Mouse (Mus musculus) CH12.LX (cell line): ENCODE measurements at regions not wholly inside any gene's neighbourhood (a gene's known extent, or its start where the extent isn't known, plus 50 kb on each side); places are given as distances from the start of the nearest gene placed in this dataset.

Experiments used
- DNase-seq: peaks from one replicate; pipeline ENCODE4 v3.0.0-alpha.2; 2013; ENCODE audit errors: extremely low read depth
- H3K27ac ChIP-seq: 2 replicates; pipeline ENCODE4 v1.5.1; 2012; ENCODE audit warnings: low read depth, mild to moderate bottlenecking, control low read depth, moderate library complexity; ENCODE audit not compliant: insufficient read depth
- H3K27me3 ChIP-seq: replicated peaks from 2 replicates; pipeline ENCODE3; 2012; ENCODE audit warnings: inconsistent platforms
- H3K36me3 ChIP-seq, 2 experiments: replicated peaks in 1 of 2; 2 replicates each; pipeline versions ENCODE3 to v1.6.1; 2012; ENCODE audit warnings: inconsistent platforms in 1 of 2, low read length in 1 of 2, mild to moderate bottlenecking in 1 of 2, mixed read lengths in 1 of 2, moderate library complexity in 1 of 2; ENCODE audit not compliant: control insufficient read depth in 1 of 2, insufficient read depth in 1 of 2
- H3K4me1 ChIP-seq, 2 experiments: 2 replicates each; pipeline ENCODE4 v1.6.1; 2012; ENCODE audit warnings: inconsistent platforms in 1 of 2, moderate library complexity in 1 of 2; ENCODE audit not compliant: insufficient read depth in 2 of 2, control insufficient read depth in 1 of 2
- H3K4me2 ChIP-seq: 2 replicates; pipeline ENCODE4 v1.6.1; 2012; ENCODE audit warnings: low read depth, mild to moderate bottlenecking, control low read depth; ENCODE audit not compliant: poor library complexity, insufficient read depth, severe bottlenecking
- H3K4me3 ChIP-seq, 3 experiments: fragments of 150-350 bp in 1 of 3; sonication (generic) in 1 of 3; replicated peaks in 1 of 3; 2 replicates each; pipeline versions ENCODE3 to v1.5.1; 2011 to 2012; ENCODE audit warnings: low read depth in 2 of 3, low read length in 2 of 3, mild to moderate bottlenecking in 2 of 3, moderate library complexity in 2 of 3, control low read depth in 1 of 3, improper control_type of control experiment in 1 of 3, inconsistent platforms in 1 of 3, mixed read lengths in 1 of 3; ENCODE audit not compliant: poor library complexity in 1 of 3
- H3K79me2 ChIP-seq: replicated peaks from 2 replicates; pipeline ENCODE4 v1.6.1; 2012; ENCODE audit warnings: mild to moderate bottlenecking, moderate library complexity; ENCODE audit not compliant: control insufficient read depth, poor library complexity, insufficient read depth, severe bottlenecking; ENCODE audit errors: extremely low read depth
- H3K9ac ChIP-seq: 2 replicates; pipeline ENCODE4 v1.6.1; 2012; ENCODE audit warnings: low read depth, mild to moderate bottlenecking, control low read depth, moderate library complexity; ENCODE audit not compliant: insufficient read depth
- H3K9me3 ChIP-seq: replicated peaks from 2 replicates; pipeline ENCODE3; 2012; ENCODE audit warnings: low read length, inconsistent platforms, mixed read lengths
- BHLHE40 ChIP-seq: IDR thresholded peaks from 2 replicates; pipeline ENCODE4 v1.6.1; 2011; ENCODE audit warnings: mild to moderate bottlenecking, low read depth, low read length, improper control_type of control experiment
- CHD1 ChIP-seq: IDR thresholded peaks from 2 replicates; pipeline ENCODE4 v1.6.1; 2012; ENCODE audit warnings: low read depth, low read length, improper control_type of control experiment, inconsistent platforms
- CHD2 ChIP-seq: IDR thresholded peaks from 2 replicates; pipeline ENCODE4 v1.6.1; 2011; ENCODE audit warnings: low read length, improper control_type of control experiment
- CTCF ChIP-seq, 2 experiments: IDR thresholded peaks in 1 of 2; conservative IDR thresholded peaks in 1 of 2; 2 replicates each; pipeline ENCODE4 v1.5.1; 2011 to 2012; ENCODE audit warnings: low read depth in 2 of 2, low read length in 2 of 2, improper control_type of control experiment in 1 of 2, inconsistent platforms in 1 of 2, mild to moderate bottlenecking in 1 of 2, moderate library complexity in 1 of 2
- E2F4 ChIP-seq: IDR thresholded peaks from 2 replicates; pipeline ENCODE4 v1.6.1; 2011; ENCODE audit warnings: low read depth, low read length, improper control_type of control experiment; ENCODE audit not compliant: insufficient replicate concordance
- EP300 ChIP-seq: IDR thresholded peaks from 2 replicates; pipeline ENCODE4 v1.6.1; 2011; ENCODE audit warnings: low read length, improper control_type of control experiment
- ETS1 ChIP-seq: conservative IDR thresholded peaks from 2 replicates; pipeline ENCODE4 v1.6.1; 2012; ENCODE audit warnings: low read depth, mild to moderate bottlenecking, inconsistent platforms, low read length, improper control_type of control experiment, moderate library complexity
- GABPA ChIP-seq: IDR thresholded peaks from 2 replicates; pipeline ENCODE4 v1.6.1; 2012; ENCODE audit warnings: low read depth, low read length, improper control_type of control experiment, inconsistent platforms; ENCODE audit not compliant: insufficient replicate concordance
- IRF4 ChIP-seq: IDR thresholded peaks from 2 replicates; pipeline ENCODE4 v1.6.1; 2014; ENCODE audit warnings: low read depth, mild to moderate bottlenecking, inconsistent platforms, low read length, improper control_type of control experiment
- JUND ChIP-seq: conservative IDR thresholded peaks from 2 replicates; pipeline ENCODE4 v1.6.1; 2011; ENCODE audit warnings: low read depth, low read length, improper control_type of control experiment
- MAFK ChIP-seq: IDR thresholded peaks from 2 replicates; pipeline ENCODE4 v1.6.1; 2011; ENCODE audit warnings: low read length, improper control_type of control experiment; ENCODE audit not compliant: insufficient replicate concordance
- MEF2A ChIP-seq: IDR thresholded peaks from 2 replicates; pipeline ENCODE4 v1.6.1; 2014; ENCODE audit warnings: low read depth, mild to moderate bottlenecking, inconsistent platforms, low read length, improper control_type of control experiment, borderline replicate concordance
- NELFE ChIP-seq: IDR thresholded peaks from 2 replicates; pipeline ENCODE4 v1.6.1; 2011; ENCODE audit warnings: low read depth, low read length, improper control_type of control experiment
- PAX5 ChIP-seq: IDR thresholded peaks from 2 replicates; pipeline ENCODE4 v1.6.1; 2012; ENCODE audit warnings: low read length, inconsistent platforms, mixed read lengths
- POLR2A ChIP-seq: IDR thresholded peaks from 2 replicates; pipeline ENCODE4 v1.6.1; 2011; ENCODE audit warnings: low read depth, mild to moderate bottlenecking, improper control_type of control experiment, low read length
- RAD21 ChIP-seq: IDR thresholded peaks from 2 replicates; pipeline ENCODE4 v1.6.1; 2011; ENCODE audit warnings: low read depth, mild to moderate bottlenecking, low read length, improper control_type of control experiment, moderate library complexity
- RCOR1 ChIP-seq: conservative IDR thresholded peaks from 2 replicates; pipeline ENCODE4 v1.6.1; 2012; ENCODE audit warnings: low read depth, mild to moderate bottlenecking, inconsistent platforms, low read length, improper control_type of control experiment
- SMC3 ChIP-seq: IDR thresholded peaks from 2 replicates; pipeline ENCODE4 v1.6.1; 2011; ENCODE audit warnings: low read depth, low read length, improper control_type of control experiment
- TBP ChIP-seq: conservative IDR thresholded peaks from 2 replicates; pipeline ENCODE4 v1.6.1; 2011; ENCODE audit warnings: low read depth, low read length, improper control_type of control experiment
- UBTF ChIP-seq: IDR thresholded peaks from 2 replicates; pipeline ENCODE4 v1.6.1; 2012; ENCODE audit warnings: low read depth, mild to moderate bottlenecking, inconsistent platforms, low read length, improper control_type of control experiment, moderate library complexity
- USF1 ChIP-seq: IDR thresholded peaks from 2 replicates; pipeline ENCODE4 v1.6.1; 2014; ENCODE audit warnings: low read depth, mild to moderate bottlenecking, inconsistent platforms, low read length, improper control_type of control experiment
- ZC3H11A ChIP-seq: IDR thresholded peaks from 2 replicates; pipeline ENCODE4 v1.6.1; 2012; ENCODE audit warnings: low read depth, mild to moderate bottlenecking, inconsistent platforms, low read length, improper control_type of control experiment
- ZNF384 ChIP-seq: IDR thresholded peaks from 2 replicates; pipeline ENCODE4 v1.6.1; 2012; ENCODE audit warnings: low read depth, low read length, improper control_type of control experiment, inconsistent platforms
- dilution Hi-C: fragments of 300-500 bp; cut with MboI; formaldehyde crosslinking; loops from 2 replicates; pipeline ENCODE4 v1.14.3; 2020; ENCODE audit warnings: low sequenced_read_pairs; ENCODE audit not compliant: extremely low pct_unique_long_range_greater_than_20kb, extremely low pct_ligation_motif_present
- in situ Hi-C: fragments of 300-500 bp; cut with MboI; formaldehyde crosslinking; loops from 3 replicates; pipeline ENCODE4 v1.14.3; 2019; ENCODE audit warnings: low sequenced_read_pairs, low pct_ligation_motif_present, low pct_unique_long_range_greater_than_20kb, mixed read lengths

GRCm38 (mm10) chr3:150427965-150428364, 1009.7 kb upstream of the Adgrl4 start (continued):
- no peak for TF ChIP-seq CHD1
- TF ChIP-seq IRF4, result peak; percentile 52
- no peak for TF ChIP-seq ZC3H11A
- TF ChIP-seq GABPA, result no peak
- TF ChIP-seq CHD2, result no peak
- TF ChIP-seq EP300, result peak; percentile 40; the same call in 1 of the 2 replicates
- TF ChIP-seq ZNF384, result no peak
- no peak for TF ChIP-seq RCOR1
- no peak for TF ChIP-seq UBTF
- no peak for TF ChIP-seq USF1

GRCm38 (mm10) chr3:150431291-150431690, 1006.4 kb upstream of the Adgrl4 start:
- TF ChIP-seq BHLHE40 (0 out of 2 replicates have a peak, but pooled peaks have one; percentile 11), USF1 (no peak), ETS1 (no peak), MEF2A (peak; percentile 51; the same call in 1 of the 2 replicates)
- in situ Hi-C loops, result no loop called here
- H3K27me3 ChIP-seq, result no peaks in the 10 kb centered on the region

GRCm38 (mm10) chr3:150435199-150435598, 1002.5 kb upstream of the Adgrl4 start:
- Histone ChIP-seq H3K9ac (no peak overlapping the region), H3K79me2 (no peaks in the 10 kb centered on the region), H3K4me2 (no peak overlapping the region), H3K36me3 (no peaks in the 10 kb centered on the region), H3K4me1 (peaks cover 0 to 17% of the 10 kb centered on the region in 2 experiments; a peak in 2 of 4 replicates), H3K27me3 (no peaks in the 10 kb centered on the region), H3K9me3 (peaks cover 20% of the 10 kb centered on the region), H3K4me3 (no peak overlapping the region), H3K27ac (no peak overlapping the region)
- no peak for DNase-seq
- TF ChIP-seq RAD21, result peak; percentile 32
- TF ChIP-seq ETS1, result no peak
- TF ChIP-seq CTCF (conservative IDR thresholded peaks at IDR 0.05 in 1 of 2, IDR thresholded peaks at IDR 0.05 in 1 of 2; ENCODE audit: low read depth in 2 of 2, low read length in 2 of 2), result peak in 1 of 2 experiments; percentile 35; a peak in 2 of 4 replicates
- TF ChIP-seq TBP, result no peak
- TF ChIP-seq POLR2A, result no peak
- no peak for TF ChIP-seq E2F4
- no peak for TF ChIP-seq MAFK
- TF ChIP-seq PAX5, result no peak
- no peak for TF ChIP-seq IRF4
- no peak for TF ChIP-seq JUND
- no peak for TF ChIP-seq NELFE
- TF ChIP-seq MEF2A, result no peak
- TF ChIP-seq BHLHE40, result no peak
- TF ChIP-seq SMC3, result peak; percentile 12; the same call in 1 of the 2 replicates
- dilution Hi-C loops (no loop called here), in situ Hi-C loops (no loop called here)

More at GRCm38 (mm10) chr3:150431291-150431690, 1006.4 kb upstream of the Adgrl4 start:
- Histone ChIP-seq H3K4me1 (peaks cover 0 to 26% of the 10 kb centered on the region in 2 experiments; a peak in 2 of 4 replicates), H3K36me3 (no peaks in the 10 kb centered on the region), H3K4me2 (no peak overlapping the region), H3K4me3 (no peak overlapping the region), H3K9me3 (peaks cover 22% of the 10 kb centered on the region), H3K79me2 (no peaks in the 10 kb centered on the region), H3K9ac (no peak overlapping the region), H3K27ac (no peak overlapping the region)
- dilution Hi-C loops, result no loop called here
- peak; percentile 22 for DNase-seq
